Mouse (Mus musculus) lung, adult 18-20 months (tissue): ENCODE results near the gene Adgrl4.

ENCODE experiments used
- DNase-seq, 2 experiments: peaks; one replicate each; pipeline ENCODE4 v3.0.0; 2022; ENCODE audit warnings: mixed read lengths in 2 of 2

Gene Adgrl4

GRCm38 (mm10) chr3:151505606-151506005 lies 67.9 kb downstream of the Adgrl4 start:
- no peak for DNase-seq

- no peak for DNase-seq
Observed at GRCm38 (mm10) chr3:151511184-151511583, 73.5 kb downstream of the Adgrl4 start.

GRCm38 (mm10) chr3:151547182-151547581 lies 109.5 kb downstream of the Adgrl4 start:
- DNase-seq = no peak

- no peak for DNase-seq
Observed at GRCm38 (mm10) chr3:151551002-151551401, 113.3 kb downstream of the Adgrl4 start.

GRCm38 (mm10) chr3:151556635-151557034 lies 118.9 kb downstream of the Adgrl4 start:
- DNase-seq = no peak

GRCm38 (mm10) chr3:151557125-151557524 lies 119.4 kb downstream of the Adgrl4 start:
- DNase-seq = no peak

GRCm38 (mm10) chr3:151557607-151558006 lies 119.9 kb downstream of the Adgrl4 start:
- DNase-seq = no peak

GRCm38 (mm10) chr3:151558374-151558773 lies 120.7 kb downstream of the Adgrl4 start:
- DNase-seq = no peak

- DNase-seq = no peak
Observed at GRCm38 (mm10) chr3:151565664-151566621, 128.3 kb downstream of the Adgrl4 start.

GRCm38 (mm10) chr3:151566629-151567028 lies 128.9 kb downstream of the Adgrl4 start:
- no peak for DNase-seq

- DNase-seq = no peak
Observed at GRCm38 (mm10) chr3:151567541-151567940, 129.9 kb downstream of the Adgrl4 start.

- no peak for DNase-seq
Observed at GRCm38 (mm10) chr3:151572089-151572488, 134.4 kb downstream of the Adgrl4 start.

GRCm38 (mm10) chr3:151575292-151575691 lies 137.6 kb downstream of the Adgrl4 start:
- DNase-seq = no peak

GRCm38 (mm10) chr3:151576155-151576554 lies 138.5 kb downstream of the Adgrl4 start:
- DNase-seq = no peak

GRCm38 (mm10) chr3:151591904-151592303 lies 154.2 kb downstream of the Adgrl4 start:
- DNase-seq = no peak
